Mouse (Mus musculus) adrenal gland, adult 18-20 months (tissue): ENCODE measurements around the gene Cecr2. TPM values are rescaled to one million over a fixed set of nuclear protein-coding genes. Genes with fewer than 3 reads are reported as not detected.
"Not testable (repeated sequence)": the region's sequence is repeated elsewhere in the genome, so short reads cannot be mapped to it uniquely, and the experiment has no call there.

Experiments
- DNase-seq, 2 experiments: peaks; one replicate each; pipeline ENCODE4 v3.0.0; 2021 to 2022; ENCODE audit warnings: low spot score in 2 of 2
- total RNA-seq, 2 experiments: library from RNA; stranded (reverse); gene quantifications; 1 replicate in 1 of 2; 2 replicates in 1 of 2; pipeline ENCODE4 v1.2.3; 2021

Cecr2 gene
- total RNA-seq, 2 experiments from 2014 or later: 6.1 to 7.9 TPM

DNA sequence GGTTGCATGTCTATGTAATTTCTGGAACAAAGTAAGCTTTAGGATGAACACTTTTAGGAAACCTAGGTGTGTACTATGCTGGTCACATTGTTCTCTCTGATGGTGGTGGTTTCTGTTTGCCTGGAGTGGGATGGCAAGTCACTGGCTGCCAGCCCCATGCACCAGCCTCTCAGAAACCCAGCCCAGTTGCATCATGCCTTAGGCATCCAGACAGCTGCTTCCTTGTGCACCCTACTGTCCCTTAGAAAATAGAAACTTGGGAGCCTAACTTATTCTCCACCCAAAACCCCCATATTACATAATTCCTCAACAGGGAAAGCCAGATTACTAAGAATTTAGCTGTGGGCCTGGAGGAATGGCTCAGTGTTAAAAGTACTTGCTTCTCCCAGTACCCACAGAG, 105.9 kb downstream of the Cecr2 start:
- no peak for DNase-seq

DNA sequence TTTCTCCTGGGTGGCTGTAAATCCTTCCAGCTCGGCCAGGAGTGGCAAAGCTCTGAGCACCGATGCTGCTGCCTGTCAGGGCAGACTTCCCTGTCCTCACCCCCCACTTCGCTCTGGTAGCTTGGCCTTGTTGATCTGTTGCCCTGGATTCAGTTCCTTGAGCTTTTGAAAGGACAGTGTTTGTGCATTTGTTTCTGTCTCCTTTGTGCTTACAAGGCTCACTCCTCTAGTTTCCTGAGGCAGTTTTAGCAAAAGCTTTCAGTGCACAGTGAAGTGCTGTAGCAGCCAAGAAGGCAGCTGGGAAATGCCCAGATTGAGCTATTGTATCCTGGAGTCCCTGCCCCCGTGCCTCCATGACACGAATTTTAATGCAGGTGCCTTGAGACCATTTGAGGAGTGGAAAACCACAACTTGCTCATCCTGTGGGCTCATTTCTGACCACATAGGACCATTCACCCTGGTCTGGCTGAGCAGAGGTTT, 107.0 kb downstream of the Cecr2 start, which contains the start of gene Slc25a18:
Slc25a18 (plus strand) TSS at position 430 of the 480 bp plus-strand sequence.
- DNase-seq: no peak

- no peak for DNase-seq
Observed at GRCm38 (mm10) chr6:120773763-120774162, 107.6 kb downstream of the Cecr2 start.

DNA sequence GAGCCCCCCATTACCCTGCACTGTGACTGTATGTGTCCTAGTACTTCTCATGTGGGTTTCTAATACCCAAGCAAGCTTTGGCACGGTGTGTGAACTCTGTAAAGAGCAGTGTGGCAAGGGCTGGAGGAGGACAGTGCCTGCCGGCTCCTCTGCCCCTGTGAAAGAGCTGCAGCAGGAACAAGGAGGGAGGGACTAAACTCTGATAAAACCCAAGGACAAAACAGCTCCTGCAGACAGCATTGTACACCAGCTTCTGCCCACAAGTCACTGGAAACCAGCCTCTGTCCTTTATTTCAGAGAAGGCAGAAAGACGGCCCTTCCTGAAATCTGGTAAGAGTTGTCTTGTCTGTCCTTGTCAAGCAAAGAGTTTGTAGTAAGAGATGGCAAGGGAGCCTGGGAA, 110.1 kb downstream of the Cecr2 start:
- no peak for DNase-seq

- DNase-seq: no peak
Observed at GRCm38 (mm10) chr6:120777533-120777932, 111.4 kb downstream of the Cecr2 start.

- no peak for DNase-seq
Observed at GRCm38 (mm10) chr6:120778226-120778625, 112.1 kb downstream of the Cecr2 start.

GRCm38 (mm10) chr6:120782948-120783347, 116.8 kb downstream of the Cecr2 start:
- no peak for DNase-seq

- DNase-seq: no peak
Observed at GRCm38 (mm10) chr6:120784351-120784750, 118.2 kb downstream of the Cecr2 start.

DNA sequence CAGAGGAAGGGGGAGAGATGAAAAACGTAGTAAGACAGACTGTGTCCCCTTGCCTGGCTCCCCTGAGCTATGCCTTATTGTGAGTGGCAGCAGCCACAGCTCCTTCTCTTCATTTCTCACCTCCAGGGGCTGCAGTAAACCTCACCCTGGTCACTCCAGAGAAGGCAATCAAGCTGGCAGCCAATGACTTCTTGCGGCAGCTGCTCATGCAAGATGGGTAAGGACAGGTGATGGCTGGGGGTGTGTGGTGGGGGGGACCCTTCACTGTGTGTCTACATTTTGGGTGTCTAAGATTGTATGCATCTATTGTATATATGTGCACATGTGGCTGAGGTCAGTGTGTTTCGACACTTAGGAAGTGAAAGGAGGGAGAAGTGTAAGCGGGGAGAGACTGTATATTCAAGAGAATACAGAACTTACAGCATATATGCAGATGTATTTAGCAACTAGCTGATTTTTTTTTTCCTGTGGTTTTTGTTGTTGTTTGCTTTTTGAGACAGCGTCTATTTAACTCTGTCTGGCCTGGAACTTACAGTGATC, 122.0 kb downstream of the Cecr2 start:
- DNase-seq: no peak

DNA sequence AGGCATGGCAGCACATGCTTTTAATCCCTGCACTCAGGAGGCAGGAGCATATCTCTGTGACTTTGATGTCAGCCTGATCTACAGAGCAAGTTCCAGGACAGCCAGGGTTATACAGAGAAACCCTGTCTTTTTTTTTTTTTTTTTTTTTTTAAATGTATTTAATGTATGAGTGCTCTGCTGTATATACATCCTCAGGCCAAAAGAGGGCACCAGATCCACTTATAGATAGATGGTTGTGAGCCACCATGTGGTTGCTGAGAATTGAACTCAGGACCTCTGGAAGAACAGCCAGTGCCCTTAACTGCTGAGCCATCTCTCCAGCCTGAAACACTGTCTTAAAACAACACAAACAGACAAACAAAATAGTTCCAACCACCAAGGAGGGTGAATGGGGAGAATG, 122.7 kb downstream of the Cecr2 start:
- no peak for DNase-seq

GRCm38 (mm10) chr6:120790153-120790552, 124.0 kb downstream of the Cecr2 start:
- DNase-seq: no peak

DNA sequence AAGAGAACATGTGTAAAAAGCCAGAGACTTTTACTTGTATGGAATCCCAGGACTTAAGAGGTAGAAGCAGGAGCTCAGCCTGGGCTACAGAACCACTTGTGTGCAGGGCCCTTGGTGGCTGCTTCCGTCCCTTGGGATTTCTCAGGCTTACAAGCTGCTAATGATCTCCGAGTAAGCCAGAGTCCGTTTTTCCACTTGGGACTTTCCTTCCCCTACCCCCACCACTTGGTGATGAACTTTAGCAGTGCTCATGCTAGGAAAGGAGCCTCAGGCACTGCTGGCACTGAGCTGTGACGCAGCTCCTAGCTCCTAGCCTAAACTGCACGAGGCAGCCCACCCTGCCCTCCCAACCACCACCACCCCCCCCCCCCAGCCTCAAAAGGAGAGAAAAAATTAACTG, 124.5 kb downstream of the Cecr2 start:
- no peak for DNase-seq

- DNase-seq: no peak
Observed at GRCm38 (mm10) chr6:120792947-120793346, 126.8 kb downstream of the Cecr2 start.

DNA sequence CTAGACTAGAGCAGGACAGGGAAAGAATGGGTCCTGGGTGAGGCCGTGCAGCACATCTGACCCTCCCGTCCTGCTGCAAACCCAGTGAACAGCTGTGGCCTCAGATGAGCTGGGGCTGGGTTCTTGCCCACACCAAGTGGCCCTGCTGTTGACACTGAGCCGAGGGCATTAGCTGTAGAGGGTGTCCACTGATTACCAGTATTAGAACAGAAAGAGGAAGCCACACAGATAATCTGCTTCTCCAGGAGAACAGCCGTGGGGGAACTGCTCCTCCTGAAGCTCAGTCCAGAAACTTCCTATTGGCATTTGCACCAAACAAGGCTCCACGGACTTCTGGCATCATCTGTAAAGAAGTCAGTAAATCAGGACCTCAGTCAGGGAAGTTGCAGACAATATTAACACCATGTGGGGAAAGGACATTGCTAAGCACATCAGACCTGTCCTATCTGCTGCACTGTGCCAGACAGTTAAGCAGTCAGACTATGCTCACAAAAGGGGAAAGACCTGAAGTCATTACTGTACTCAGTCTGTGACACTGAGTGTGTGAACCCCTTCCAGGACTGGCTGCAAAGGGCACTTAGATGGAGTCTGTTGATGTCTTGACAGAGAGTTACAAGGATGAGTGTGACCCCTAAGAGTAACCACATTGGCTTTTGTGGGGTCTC, 129.4 kb downstream of the Cecr2 start:
- no peak for DNase-seq

DNA sequence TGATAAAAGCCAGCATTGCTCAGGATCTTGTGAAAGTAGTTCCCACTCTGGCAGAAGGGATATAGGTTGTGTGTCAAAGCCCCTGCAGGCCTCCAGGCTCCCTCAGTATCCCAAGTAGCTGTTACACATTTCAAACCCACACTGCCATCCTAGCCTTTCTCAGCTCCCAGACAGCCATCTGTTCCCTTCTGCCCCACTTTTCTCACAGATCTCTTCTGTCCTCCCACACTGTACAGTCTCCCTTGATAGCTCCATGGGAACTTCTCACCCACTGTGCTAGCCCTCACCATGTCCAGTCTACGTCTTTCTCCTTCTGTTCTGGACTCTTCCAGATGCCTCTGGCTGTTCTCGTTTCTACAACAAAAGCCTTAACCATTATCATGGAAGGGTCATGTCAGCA, 129.9 kb downstream of the Cecr2 start:
- DNase-seq: no peak

GRCm38 (mm10) chr6:120798019-120798418, 131.8 kb downstream of the Cecr2 start:
- DNase-seq: no peak

DNA sequence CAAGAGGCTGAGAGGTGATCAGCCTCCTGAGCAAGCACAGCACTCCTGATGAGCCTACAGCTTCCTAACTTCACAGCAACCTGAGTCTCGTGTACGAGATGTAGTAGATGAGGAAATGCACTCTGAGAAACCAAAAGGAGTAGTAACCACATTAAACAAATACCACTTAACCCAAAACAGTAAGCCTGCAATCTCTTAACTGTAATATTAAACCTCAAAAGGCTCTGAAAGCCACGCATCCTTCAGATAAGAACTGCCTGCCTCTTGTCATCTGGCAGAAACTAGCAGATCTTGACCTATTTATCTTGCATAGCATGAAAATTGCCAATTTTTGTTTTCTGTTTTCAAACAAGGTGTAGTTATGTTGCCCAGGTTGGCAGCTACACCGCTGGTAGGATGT, 132.7 kb downstream of the Cecr2 start:
- DNase-seq: no peak

GRCm38 (mm10) chr6:120799581-120800041, 133.4 kb downstream of the Cecr2 start:
- DNase-seq: no peak

DNA sequence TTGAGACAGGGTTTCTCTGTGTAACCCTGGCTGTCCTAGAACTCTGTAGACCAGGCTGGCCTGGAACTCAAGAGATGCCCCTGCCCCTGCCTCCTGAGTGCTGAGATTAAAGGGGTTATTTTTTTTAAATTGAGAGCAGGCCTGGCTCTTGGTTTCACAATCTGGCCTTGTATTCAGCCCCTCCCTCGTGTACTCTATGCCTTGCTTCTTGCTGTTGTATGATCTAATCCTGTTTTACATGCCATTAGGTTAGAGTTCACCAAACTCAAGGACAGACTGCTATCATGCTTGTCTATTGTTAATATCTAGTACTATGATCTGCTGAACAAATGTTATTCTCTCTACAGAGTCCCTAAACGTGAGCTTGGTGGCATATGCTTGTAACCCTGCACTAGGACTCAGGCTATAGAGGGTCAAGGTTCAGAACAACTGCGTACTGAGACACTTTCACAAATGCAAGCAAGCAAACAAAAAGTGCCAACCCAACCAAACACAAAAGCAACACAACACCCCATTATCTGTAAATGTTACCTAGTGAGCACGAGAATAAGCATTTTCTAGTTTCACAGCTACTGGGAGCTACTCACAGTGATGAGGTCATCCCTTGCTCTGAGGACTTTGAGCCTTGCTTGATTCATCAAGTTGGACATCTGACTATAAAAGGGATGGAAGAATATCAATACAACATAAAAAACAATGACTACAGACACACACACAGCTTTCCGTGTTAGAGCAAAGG, 141.0 kb downstream of the Cecr2 start:
- no peak for DNase-seq

DNA sequence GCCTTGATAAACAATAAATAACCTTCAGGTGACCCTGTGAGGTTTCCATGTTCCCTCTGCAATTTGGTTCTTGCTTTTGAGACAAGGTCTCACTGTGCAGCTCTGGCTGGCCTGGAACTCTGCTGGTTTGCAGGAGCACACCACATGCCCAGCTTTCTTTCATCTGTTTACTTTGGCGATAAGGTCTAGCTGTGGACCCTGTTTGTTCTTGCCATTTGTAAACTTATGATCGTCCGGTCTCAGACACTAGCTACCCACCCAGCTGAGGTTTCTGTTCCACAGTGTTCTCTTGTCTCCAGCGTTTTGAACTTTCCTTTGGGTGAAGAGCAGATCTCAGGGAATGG, 141.5 kb downstream of the Cecr2 start:
- DNase-seq: no peak

DNA sequence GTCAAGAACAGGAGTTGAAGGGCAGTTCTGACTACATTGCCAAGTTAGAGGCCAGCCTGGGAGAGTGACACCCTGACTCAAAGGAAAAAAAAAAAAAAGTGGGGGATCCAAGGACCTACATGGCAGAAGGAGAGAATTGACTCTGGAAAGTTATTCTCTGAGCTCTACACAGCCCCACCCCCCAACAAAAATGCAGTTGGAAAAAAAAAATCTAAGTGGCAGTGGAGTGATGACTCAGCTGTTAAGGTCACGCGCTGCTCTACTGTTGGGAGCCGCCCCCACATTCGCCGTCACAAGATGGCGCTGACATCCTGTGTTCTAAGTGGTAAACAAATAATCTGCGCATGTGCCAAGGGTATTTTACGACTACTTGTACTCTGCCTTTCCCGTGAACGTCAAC, 145.8 kb downstream of the Cecr2 start:
- DNase-seq: not testable (repeated sequence)

DNA sequence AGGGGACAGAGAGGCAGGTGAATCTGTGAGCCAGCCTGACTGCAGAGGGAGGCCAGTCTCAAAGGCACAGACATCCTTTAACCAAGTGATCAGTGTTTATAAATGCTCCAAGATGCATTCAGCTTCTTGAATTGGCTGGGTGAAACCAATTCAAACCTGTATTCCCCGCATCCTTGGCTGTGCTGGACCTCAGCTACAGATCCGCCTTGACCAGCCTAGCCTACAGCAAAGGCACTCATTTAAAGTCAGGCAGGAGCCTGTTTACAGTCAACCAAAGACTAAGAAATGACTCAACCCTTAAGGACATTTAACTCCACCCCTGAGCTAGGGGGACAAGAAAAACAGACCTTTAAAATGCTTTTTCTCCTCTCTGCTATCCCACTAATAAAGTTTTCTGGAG, 153.1 kb downstream of the Cecr2 start:
- DNase-seq: no peak
